Mouse (Mus musculus) kidney, postnatal 36 days (tissue): Measurements from ENCODE around the gene Rsph9.

Experiments used
- DNase-seq, 2 experiments: peaks; one replicate each; pipeline ENCODE4 v3.0.0; 2021 to 2022; ENCODE audit warnings: mixed read lengths in 2 of 2

Rsph9 gene

GRCm38 (mm10) chr17:46138563-46139236 lies 5.3 kb downstream of the Rsph9 start:
- no peak for DNase-seq

GRCm38 (mm10) chr17:46132862-46133261 lies 11.2 kb downstream of the Rsph9 start:
- DNase-seq = no peak

GRCm38 (mm10) chr17:46132058-46132718 lies 11.8 kb downstream of the Rsph9 start:
- peak; percentile 74 to 90 for DNase-seq

- no peak for DNase-seq
These were observed 14.1 kb downstream of the Rsph9 start for GRCm38 (mm10) chr17:46129741-46130498.

- DNase-seq = no peak
These were observed 16.1 kb downstream of the Rsph9 start for GRCm38 (mm10) chr17:46127814-46128493.

GRCm38 (mm10) chr17:46126608-46127007 lies 17.4 kb downstream of the Rsph9 start:
- DNase-seq = peak in 1 of 2 experiments; percentile 31

GRCm38 (mm10) chr17:46123953-46124700 lies 19.9 kb downstream of the Rsph9 start:
- DNase-seq = no peak

GRCm38 (mm10) chr17:46123285-46123684 lies 20.7 kb downstream of the Rsph9 start:
- DNase-seq = no peak

GRCm38 (mm10) chr17:46122791-46123190 lies 21.2 kb downstream of the Rsph9 start:
- no peak for DNase-seq

GRCm38 (mm10) chr17:46119641-46120040 lies 24.4 kb downstream of the Rsph9 start:
- DNase-seq = no peak

GRCm38 (mm10) chr17:46118423-46118850 lies 25.6 kb downstream of the Rsph9 start:
- DNase-seq = no peak

GRCm38 (mm10) chr17:46117623-46118422 lies 26.2 kb downstream of the Rsph9 start:
- peak in 1 of 2 experiments; percentile 31 for DNase-seq

GRCm38 (mm10) chr17:46116881-46117280 lies 27.1 kb downstream of the Rsph9 start:
- no peak for DNase-seq

GRCm38 (mm10) chr17:46116138-46116537 lies 27.9 kb downstream of the Rsph9 start:
- DNase-seq = no peak

GRCm38 (mm10) chr17:46115489-46115888 lies 28.5 kb downstream of the Rsph9 start:
- DNase-seq = no peak

GRCm38 (mm10) chr17:46110402-46111289 lies 33.4 kb downstream of the Rsph9 start, which contains the start of gene Mrps18a:
TSS of gene Mrps18a (plus strand) at chr17:46110986.
- DNase-seq = peak; percentile 83 to 92

GRCm38 (mm10) chr17:46108286-46108685 lies 35.7 kb downstream of the Rsph9 start:
- no peak for DNase-seq

GRCm38 (mm10) chr17:46104487-46104886 lies 39.5 kb downstream of the Rsph9 start:
- DNase-seq = peak; percentile 32 to 38

- DNase-seq = no peak
These were observed 41.3 kb downstream of the Rsph9 start for GRCm38 (mm10) chr17:46102608-46103159.

GRCm38 (mm10) chr17:46101906-46102305 lies 42.1 kb downstream of the Rsph9 start:
- no peak for DNase-seq
